21 mouse cellular contexts compared by ENCODE assay signal in genomic region chr13:60426192-60426840, GRCm38 (mm10).
DNase-seq lines count a peak whose midpoint lies in the region; ATAC-seq lines count a peak whose summit lies in the region.
"Had no signal": no experiment of that assay in that cellular context is flagged by ENCODE, and none has a peak within 500 bp of the region (broad histone marks: within the 10 kb centered on the region; RNA-seq: fewer than 3 reads in every experiment).

No protein-coding gene starts in this region.

- DNase-seq in gastrocnemius, postnatal 36 days = no peak
- no peak for DNase-seq in hindbrain, embryonic 10.5 days (ENCODE audit: low spot score)
- DNase-seq: adrenal gland, postnatal 14 days; cerebellum, adult 11-12 months; cerebellum, adult 9-10 months; cerebellum, postnatal 25 days; forebrain, postnatal 0 days; gastrocnemius, postnatal 25 days; heart, adult 2 months; heart, postnatal 14 days had no signal

- H3K9me3 ChIP-seq in embryonic facial prominence, embryonic 12.5 days = no peaks in the 10 kb centered on the region
- no peaks in the 10 kb centered on the region for H3K9me3 ChIP-seq in embryonic facial prominence, embryonic 15.5 days (replicated peaks)
- no peaks in the 10 kb centered on the region for H3K9me3 ChIP-seq in limb, embryonic 12.5 days
- H3K9me3 ChIP-seq in kidney, embryonic 15.5 days (replicated peaks) = no peaks in the 10 kb centered on the region
- H3K9me3 ChIP-seq in hindbrain, embryonic 10.5 days = no peaks in the 10 kb centered on the region
- H3K9me3 ChIP-seq: forebrain, embryonic 13.5 days; heart, embryonic 15.5 days; hindbrain, embryonic 15.5 days had no signal

- H3K27me3 ChIP-seq in embryonic facial prominence, embryonic 12.5 days = no peaks in the 10 kb centered on the region
- H3K27me3 ChIP-seq in embryonic facial prominence, embryonic 15.5 days = no peaks in the 10 kb centered on the region
- no peaks in the 10 kb centered on the region for H3K27me3 ChIP-seq in limb, embryonic 12.5 days
- H3K27me3 ChIP-seq in kidney, embryonic 15.5 days = no peaks in the 10 kb centered on the region
- peaks cover 15% of the 10 kb centered on the region; the same call in 1 of the 2 replicates for H3K27me3 ChIP-seq in hindbrain, embryonic 10.5 days (ENCODE audit: insufficient read depth, poor library complexity, severe bottlenecking)
- H3K27me3 ChIP-seq: CH12.LX; forebrain, embryonic 13.5 days; heart, embryonic 15.5 days; hindbrain, embryonic 15.5 days; Patski had no signal

- intact Hi-C loops in gastrocnemius, postnatal 36 days (cut with DNase I) = no loop called here

- WGBS in embryonic facial prominence, embryonic 12.5 days = 66% methylated on average over 12 of the region's 12 CpGs
- 68% methylated on average over 12 of the region's 12 CpGs for WGBS in embryonic facial prominence, embryonic 15.5 days
- WGBS in limb, embryonic 12.5 days = 57% methylated on average over 12 of the region's 12 CpGs
- WGBS in kidney, embryonic 15.5 days = 90% methylated on average over 12 of the region's 12 CpGs
- 89% methylated on average over 12 of the region's 12 CpGs for WGBS in hindbrain, embryonic 10.5 days

- no peak for ATAC-seq in embryonic facial prominence, embryonic 12.5 days (ENCODE audit: insufficient number of reproducible peaks, insufficient read depth, low FRiP score, low TSS enrichment)
- 0 out of 2 replicates have a peak, but pooled peaks have one; percentile 15 for ATAC-seq in embryonic facial prominence, embryonic 15.5 days (ENCODE audit: insufficient number of reproducible peaks, low FRiP score, low TSS enrichment, low read depth)
- ATAC-seq in limb, embryonic 12.5 days (ENCODE audit: insufficient number of reproducible peaks, insufficient read depth, low FRiP score, low TSS enrichment, low read depth) = 0 out of 2 replicates have a peak, but pooled peaks have one; percentile 23
- ATAC-seq in kidney, embryonic 15.5 days (replicated peaks; ENCODE audit: low FRiP score) = no peak
- ATAC-seq: activated CD4-positive, CD25-positive, alpha-beta regulatory T cell, adult 4 months; forebrain, embryonic 13.5 days; forebrain, postnatal 0 days; Patski had no signal

- H3K4me3 ChIP-seq in embryonic facial prominence, embryonic 12.5 days = no peak overlapping the region
- H3K4me3 ChIP-seq in embryonic facial prominence, embryonic 15.5 days (replicated peaks) = no peak overlapping the region
- no peak overlapping the region for H3K4me3 ChIP-seq in limb, embryonic 12.5 days (replicated peaks)
- no peak overlapping the region for H3K4me3 ChIP-seq in kidney, embryonic 15.5 days (replicated peaks)
- H3K4me3 ChIP-seq in hindbrain, embryonic 10.5 days = no peak overlapping the region
- H3K4me3 ChIP-seq: forebrain, embryonic 13.5 days; heart, adult 2 months; heart, embryonic 15.5 days; hindbrain, embryonic 15.5 days had no signal

- H3K4me1 ChIP-seq in embryonic facial prominence, embryonic 12.5 days = peaks cover 24% of the 10 kb centered on the region
- peaks cover 33% of the 10 kb centered on the region for H3K4me1 ChIP-seq in embryonic facial prominence, embryonic 15.5 days
- H3K4me1 ChIP-seq in limb, embryonic 12.5 days (replicated peaks) = peaks cover 38% of the 10 kb centered on the region
- peaks cover 16% of the 10 kb centered on the region for H3K4me1 ChIP-seq in kidney, embryonic 15.5 days
- H3K4me1 ChIP-seq in hindbrain, embryonic 10.5 days (replicated peaks) = peaks cover 17% of the 10 kb centered on the region
- H3K4me1 ChIP-seq: hindbrain, embryonic 15.5 days had no signal

- no peaks in the 10 kb centered on the region for H3K36me3 ChIP-seq in embryonic facial prominence, embryonic 12.5 days
- no peaks in the 10 kb centered on the region for H3K36me3 ChIP-seq in embryonic facial prominence, embryonic 15.5 days
- no peaks in the 10 kb centered on the region for H3K36me3 ChIP-seq in limb, embryonic 12.5 days
- no peaks in the 10 kb centered on the region for H3K36me3 ChIP-seq in kidney, embryonic 15.5 days
- no peaks in the 10 kb centered on the region for H3K36me3 ChIP-seq in hindbrain, embryonic 10.5 days
- H3K36me3 ChIP-seq: heart, embryonic 15.5 days; hindbrain, embryonic 15.5 days had no signal

- H3K4me2 ChIP-seq in embryonic facial prominence, embryonic 12.5 days (replicated peaks) = no peak overlapping the region
- no peak overlapping the region for H3K4me2 ChIP-seq in embryonic facial prominence, embryonic 15.5 days (replicated peaks)
- no peak overlapping the region for H3K4me2 ChIP-seq in limb, embryonic 12.5 days
- no peak overlapping the region for H3K4me2 ChIP-seq in kidney, embryonic 15.5 days
- H3K4me2 ChIP-seq: forebrain, embryonic 13.5 days; heart, embryonic 11.5 days; heart, embryonic 15.5 days; hindbrain, embryonic 15.5 days had no signal

- 0 out of 2 replicates have a peak overlapping the region, but pooled peaks have one; percentile 36 for H3K27ac ChIP-seq in embryonic facial prominence, embryonic 12.5 days
- peak overlapping the region; percentile 22; the same call in 1 of the 2 replicates for H3K27ac ChIP-seq in embryonic facial prominence, embryonic 15.5 days (replicated peaks)
- peak overlapping the region; percentile 89 for H3K27ac ChIP-seq in limb, embryonic 12.5 days
- no peak overlapping the region for H3K27ac ChIP-seq in kidney, embryonic 15.5 days
- H3K27ac ChIP-seq in hindbrain, embryonic 10.5 days = no peak overlapping the region
- H3K27ac ChIP-seq: forebrain, embryonic 13.5 days; heart, adult 2 months; heart, embryonic 15.5 days; hindbrain, embryonic 15.5 days had no signal

- no peak overlapping the region for H3K9ac ChIP-seq in embryonic facial prominence, embryonic 12.5 days
- no peak overlapping the region for H3K9ac ChIP-seq in embryonic facial prominence, embryonic 15.5 days
- H3K9ac ChIP-seq in limb, embryonic 12.5 days (replicated peaks) = no peak overlapping the region
- H3K9ac ChIP-seq in kidney, embryonic 15.5 days = no peak overlapping the region
- H3K9ac ChIP-seq: forebrain, embryonic 13.5 days; forebrain, postnatal 0 days; heart, embryonic 15.5 days; hindbrain, embryonic 15.5 days had no signal

Comparison
In these comparisons a context has a peak if more than half of its experiments do, and no peak if none do; other contexts are left out.
1. ATAC-seq: peak in embryonic facial prominence, embryonic 15.5 days (single experiment) and limb, embryonic 12.5 days (single experiment); none in embryonic facial prominence, embryonic 12.5 days (single experiment) and kidney, embryonic 15.5 days (single experiment).
2. H3K27ac ChIP-seq: peak in embryonic facial prominence, embryonic 12.5 days (single experiment), embryonic facial prominence, embryonic 15.5 days (single experiment) and limb, embryonic 12.5 days (single experiment); none in kidney, embryonic 15.5 days (single experiment) and hindbrain, embryonic 10.5 days (single experiment).